Mouse (Mus musculus) cortical plate, adult 2 months (tissue): ENCODE results near the gene Ccm2l.

Experiments used
- CTCF ChIP-seq: fragments of 200-500 bp; IDR thresholded peaks from 2 replicates; pipeline ENCODE4 v1.5.1; 2011; ENCODE audit warnings: mild to moderate bottlenecking, control low read depth, low read length; ENCODE audit not compliant: insufficient read depth; ENCODE audit errors: extremely low read depth
- POLR2A ChIP-seq: fragments of 200-500 bp; IDR thresholded peaks from 2 replicates; pipeline ENCODE4 v1.6.1; 2011; ENCODE audit warnings: mild to moderate bottlenecking, low read length, control low read depth; ENCODE audit not compliant: insufficient read depth; ENCODE audit errors: extremely low read depth

- TF ChIP-seq POLR2A (no peak), CTCF (no peak)
Measured at GRCm38 (mm10) chr2:153026052-153026451, 39.7 kb upstream of the Ccm2l start.
